Mouse (Mus musculus): Measurements from ENCODE around the gene Vps33a. TPM values are rescaled to one million over a fixed set of nuclear protein-coding genes. Genes with fewer than 3 reads are reported as not detected.

Gene Vps33a
- polyA plus RNA-seq, 1 experiment from 2014 or later, result 28.1 TPM

- Histone ChIP-seq H3K4me3 (peak overlapping the region; percentile 98), H3K4me1 (peaks cover 9% of the 10 kb centered on the region), H3K27ac (replicated peaks) (peak overlapping the region; percentile 54), H3K36me3 (replicated peaks) (peaks cover 31% of the 10 kb centered on the region), H3K9me3 (no peaks in the 10 kb centered on the region), H3K27me3 (replicated peaks; ENCODE audit: low read depth, poor library complexity, severe bottlenecking) (no peaks in the 10 kb centered on the region)
- no peak for DNase-seq (ENCODE audit: low spot score)
- 69% methylated on average over 8 of the region's 8 CpGs for WGBS
These were observed 524 bp upstream of the Vps33a start for GRCm38 (mm10) chr5:123573362-123573761.

- H3K27ac ChIP-seq (replicated peaks), result no peak overlapping the region
- H3K36me3 ChIP-seq (replicated peaks), result peaks cover 97% of the 10 kb centered on the region
- WGBS, result 95% methylated on average over 11 of the region's 11 CpGs
- no peaks in the 10 kb centered on the region for H3K9me3 ChIP-seq
- H3K4me3 ChIP-seq, result no peak overlapping the region
- no peak for DNase-seq (ENCODE audit: low spot score)
- H3K27me3 ChIP-seq (replicated peaks; ENCODE audit: low read depth, poor library complexity, severe bottlenecking), result no peaks in the 10 kb centered on the region
- H3K4me1 ChIP-seq, result no peaks in the 10 kb centered on the region
These were observed 11.7 kb downstream of the Vps33a start for GRCm38 (mm10) chr5:123561128-123561527.

- no peak overlapping the region for H3K4me3 ChIP-seq
- H3K9me3 ChIP-seq, result no peaks in the 10 kb centered on the region
- peaks cover 94% of the 10 kb centered on the region for H3K36me3 ChIP-seq (replicated peaks)
- H3K4me1 ChIP-seq, result no peaks in the 10 kb centered on the region
- WGBS, result 93% methylated on average over 8 of the region's 8 CpGs
- H3K27ac ChIP-seq (replicated peaks), result no peak overlapping the region
- H3K27me3 ChIP-seq (replicated peaks; ENCODE audit: low read depth, poor library complexity, severe bottlenecking), result no peaks in the 10 kb centered on the region
- no peak for DNase-seq (ENCODE audit: low spot score)
These were observed 13.2 kb downstream of the Vps33a start for GRCm38 (mm10) chr5:123559588-123559987.

- WGBS, result 71% methylated on average over 2 of the region's 2 CpGs
- Histone ChIP-seq H3K4me1 (no peaks in the 10 kb centered on the region), H3K27me3 (replicated peaks; ENCODE audit: low read depth, poor library complexity, severe bottlenecking) (no peaks in the 10 kb centered on the region), H3K4me3 (no peak overlapping the region), H3K9me3 (no peaks in the 10 kb centered on the region), H3K27ac (replicated peaks) (no peak overlapping the region), H3K36me3 (replicated peaks) (peaks cover 70% of the 10 kb centered on the region)
- DNase-seq (ENCODE audit: low spot score), result no peak
These were observed 16.4 kb downstream of the Vps33a start for GRCm38 (mm10) chr5:123556451-123556850.

GRCm38 (mm10) chr5:123555693-123556092, 17.1 kb downstream of the Vps33a start:
- H3K9me3 ChIP-seq, result no peaks in the 10 kb centered on the region
- no peaks in the 10 kb centered on the region for H3K27me3 ChIP-seq (replicated peaks; ENCODE audit: low read depth, poor library complexity, severe bottlenecking)
- H3K4me3 ChIP-seq, result no peak overlapping the region
- H3K27ac ChIP-seq (replicated peaks), result no peak overlapping the region
- peaks cover 62% of the 10 kb centered on the region for H3K36me3 ChIP-seq (replicated peaks)
- DNase-seq (ENCODE audit: low spot score), result no peak
- H3K4me1 ChIP-seq, result no peaks in the 10 kb centered on the region
- WGBS, result 92% methylated on average over 7 of the region's 7 CpGs

GRCm38 (mm10) chr5:123533801-123534200, 39.0 kb downstream of the Vps33a start:
- no peaks in the 10 kb centered on the region for H3K27me3 ChIP-seq (replicated peaks; ENCODE audit: low read depth, poor library complexity, severe bottlenecking)
- H3K4me1 ChIP-seq, result no peaks in the 10 kb centered on the region
- no peak overlapping the region for H3K27ac ChIP-seq (replicated peaks)
- WGBS, result 93% methylated on average over 10 of the region's 10 CpGs
- no peak overlapping the region for H3K4me3 ChIP-seq
- no peaks in the 10 kb centered on the region for H3K9me3 ChIP-seq
- peaks cover 90% of the 10 kb centered on the region for H3K36me3 ChIP-seq (replicated peaks)
- no peak for DNase-seq (ENCODE audit: low spot score)

- Histone ChIP-seq H3K36me3 (replicated peaks) (peaks cover 77% of the 10 kb centered on the region), H3K9me3 (no peaks in the 10 kb centered on the region), H3K27me3 (replicated peaks; ENCODE audit: low read depth, poor library complexity, severe bottlenecking) (no peaks in the 10 kb centered on the region), H3K4me1 (no peaks in the 10 kb centered on the region), H3K4me3 (no peak overlapping the region), H3K27ac (replicated peaks) (no peak overlapping the region)
- no peak for DNase-seq (ENCODE audit: low spot score)
- WGBS, result 90% methylated on average over 8 of the region's 8 CpGs
These were observed 42.8 kb downstream of the Vps33a start for GRCm38 (mm10) chr5:123530056-123530455.

GRCm38 (mm10) chr5:123528641-123529040, 44.2 kb downstream of the Vps33a start:
- no peak for DNase-seq (ENCODE audit: low spot score)
- peaks cover 8% of the 10 kb centered on the region for H3K4me1 ChIP-seq
- H3K9me3 ChIP-seq, result no peaks in the 10 kb centered on the region
- H3K4me3 ChIP-seq, result no peak overlapping the region
- H3K36me3 ChIP-seq (replicated peaks), result peaks cover 64% of the 10 kb centered on the region
- no peak overlapping the region for H3K27ac ChIP-seq (replicated peaks)
- WGBS, result 80% methylated on average over 7 of the region's 7 CpGs
- no peaks in the 10 kb centered on the region for H3K27me3 ChIP-seq (replicated peaks; ENCODE audit: low read depth, poor library complexity, severe bottlenecking)

- WGBS, result 92% methylated on average over 9 of the region's 9 CpGs
- H3K27ac ChIP-seq (replicated peaks), result no peak overlapping the region
- H3K27me3 ChIP-seq (replicated peaks; ENCODE audit: low read depth, poor library complexity, severe bottlenecking), result no peaks in the 10 kb centered on the region
- H3K4me1 ChIP-seq, result peaks cover 30% of the 10 kb centered on the region
- H3K4me3 ChIP-seq, result no peak overlapping the region
- no peak for DNase-seq (ENCODE audit: low spot score)
- peaks cover 37% of the 10 kb centered on the region for H3K36me3 ChIP-seq (replicated peaks)
- H3K9me3 ChIP-seq, result no peaks in the 10 kb centered on the region
These were observed 46.8 kb downstream of the Vps33a start for GRCm38 (mm10) chr5:123525916-123526495.

GRCm38 (mm10) chr5:123525281-123525680, 47.6 kb downstream of the Vps33a start, which contains the start of gene Gm49027:
Gene Gm49027, minus strand, starts transcription at chr5:123525488.
- H3K4me1 ChIP-seq, result peaks cover 30% of the 10 kb centered on the region
- H3K27me3 ChIP-seq (replicated peaks; ENCODE audit: low read depth, poor library complexity, severe bottlenecking), result no peaks in the 10 kb centered on the region
- no peaks in the 10 kb centered on the region for H3K9me3 ChIP-seq
- peak within 1 kb of the TSS; percentile 84; the same call in 1 of the 2 replicates for H3K27ac ChIP-seq (replicated peaks)
- no peak for DNase-seq (ENCODE audit: low spot score)
- WGBS, result 84% methylated on average over 7 of the region's 7 CpGs
- H3K36me3 ChIP-seq (replicated peaks), result peaks cover 30% of the 10 kb centered on the region
- H3K4me3 ChIP-seq, result peak within 1 kb of the TSS; percentile 80

GRCm38 (mm10) chr5:123524393-123524750, 48.5 kb downstream of the Vps33a start:
- H3K4me3 ChIP-seq, result peak overlapping the region; percentile 80
- WGBS, result 1% methylated on average over 27 of the region's 27 CpGs
- DNase-seq (ENCODE audit: low spot score), result no peak
- H3K36me3 ChIP-seq (replicated peaks), result peaks cover 28% of the 10 kb centered on the region
- H3K27me3 ChIP-seq (replicated peaks; ENCODE audit: low read depth, poor library complexity, severe bottlenecking), result no peaks in the 10 kb centered on the region
- H3K4me1 ChIP-seq, result peaks cover 30% of the 10 kb centered on the region
- H3K9me3 ChIP-seq, result no peaks in the 10 kb centered on the region
- peak overlapping the region; percentile 84; the same call in 1 of the 2 replicates for H3K27ac ChIP-seq (replicated peaks)

GRCm38 (mm10) chr5:123523692-123524392, 49.0 kb downstream of the Vps33a start, which contains the start of gene Diablo:
Gene Diablo, minus strand, starts transcription at chr5:123524176.
- WGBS, result under 1% methylated on average over 82 of the region's 82 CpGs
- Histone ChIP-seq H3K27me3 (replicated peaks; ENCODE audit: low read depth, poor library complexity, severe bottlenecking) (no peaks in the 10 kb centered on the region), H3K9me3 (no peaks in the 10 kb centered on the region), H3K36me3 (replicated peaks) (peaks cover 27% of the 10 kb centered on the region), H3K4me1 (peaks cover 30% of the 10 kb centered on the region), H3K27ac (replicated peaks) (peak within 1 kb of the TSS; percentile 84), H3K4me3 (peak within 1 kb of the TSS; percentile 80)
- DNase-seq (ENCODE audit: low spot score), result peak; percentile 99

GRCm38 (mm10) chr5:123522166-123522565, 50.7 kb downstream of the Vps33a start:
- Histone ChIP-seq H3K4me1 (peaks cover 30% of the 10 kb centered on the region), H3K9me3 (no peaks in the 10 kb centered on the region), H3K4me3 (0 out of 2 replicates have a peak overlapping the region, but pooled peaks have one; percentile 11), H3K27me3 (replicated peaks; ENCODE audit: low read depth, poor library complexity, severe bottlenecking) (no peaks in the 10 kb centered on the region), H3K27ac (replicated peaks) (no peak overlapping the region), H3K36me3 (replicated peaks) (peaks cover 30% of the 10 kb centered on the region)
- WGBS, result 88% methylated on average over 1 of the region's 1 CpGs
- DNase-seq (ENCODE audit: low spot score), result no peak

Measured in embryonic facial prominence, embryonic 10.5 days (tissue).